Mouse (Mus musculus): Measurements from ENCODE around the gene Noa1. TPM values are rescaled to one million over a fixed set of nuclear protein-coding genes. Genes with fewer than 3 reads are reported as not detected.

Gene Noa1
- polyA plus RNA-seq, 2 experiments: 19.6 to 25.9 TPM

GRCm38 (mm10) chr5:77289686-77290085 is 20.2 kb downstream of the Noa1 start:
- H3K27me3 ChIP-seq (ENCODE audit: control insufficient read depth, insufficient read depth, low read length): no peaks in the 10 kb centered on the region
- no peak overlapping the region for H3K4me2 ChIP-seq (replicated peaks; ENCODE audit: low read depth, low read length, severe bottlenecking)
- H3K9me3 ChIP-seq (ENCODE audit: control insufficient read depth, low read length): no peaks in the 10 kb centered on the region
- peaks cover 68% of the 10 kb centered on the region for H3K36me3 ChIP-seq (ENCODE audit: control insufficient read depth, insufficient read depth, low read length)
- no peak overlapping the region for H3K9ac ChIP-seq (ENCODE audit: low read depth, low read length, severe bottlenecking)
- no peaks in the 10 kb centered on the region for H3K4me1 ChIP-seq (ENCODE audit: control insufficient read depth, insufficient read depth, low read length)
- no peak overlapping the region for H3K4me3 ChIP-seq (replicated peaks; ENCODE audit: low read length)
- no peak for TF ChIP-seq POLR2A (IDR thresholded peaks at IDR 0.05; ENCODE audit: borderline replicate concordance, extremely low read depth, insufficient read depth, insufficient read length)
- ATAC-seq (ENCODE audit: low FRiP score, low read depth) (no peak), DNase-seq (ENCODE audit: low spot score) (no peak)
- no peak overlapping the region for H3K27ac ChIP-seq (replicated peaks; ENCODE audit: low read depth, low read length)
- 57% methylated on average over 8 of the region's 8 CpGs for WGBS

GRCm38 (mm10) chr5:77287901-77288300 is 22.0 kb downstream of the Noa1 start:
- DNase-seq (ENCODE audit: low spot score) (no peak), ATAC-seq (ENCODE audit: low FRiP score, low read depth) (no peak)
- no peak overlapping the region for H3K4me2 ChIP-seq (replicated peaks; ENCODE audit: low read depth, low read length, severe bottlenecking)
- H3K4me1 ChIP-seq (ENCODE audit: control insufficient read depth, insufficient read depth, low read length): no peaks in the 10 kb centered on the region
- no peaks in the 10 kb centered on the region for H3K27me3 ChIP-seq (ENCODE audit: control insufficient read depth, insufficient read depth, low read length)
- no peak overlapping the region for H3K9ac ChIP-seq (ENCODE audit: low read depth, low read length, severe bottlenecking)
- TF ChIP-seq POLR2A (IDR thresholded peaks at IDR 0.05; ENCODE audit: borderline replicate concordance, extremely low read depth, insufficient read depth, insufficient read length): no peak
- H3K36me3 ChIP-seq (ENCODE audit: control insufficient read depth, insufficient read depth, low read length): peaks cover 65% of the 10 kb centered on the region
- H3K9me3 ChIP-seq (ENCODE audit: control insufficient read depth, low read length): no peaks in the 10 kb centered on the region
- 75% methylated on average over 6 of the region's 6 CpGs for WGBS
- no peak overlapping the region for H3K4me3 ChIP-seq (replicated peaks; ENCODE audit: low read length)
- H3K27ac ChIP-seq (replicated peaks; ENCODE audit: low read depth, low read length): no peak overlapping the region

DNA sequence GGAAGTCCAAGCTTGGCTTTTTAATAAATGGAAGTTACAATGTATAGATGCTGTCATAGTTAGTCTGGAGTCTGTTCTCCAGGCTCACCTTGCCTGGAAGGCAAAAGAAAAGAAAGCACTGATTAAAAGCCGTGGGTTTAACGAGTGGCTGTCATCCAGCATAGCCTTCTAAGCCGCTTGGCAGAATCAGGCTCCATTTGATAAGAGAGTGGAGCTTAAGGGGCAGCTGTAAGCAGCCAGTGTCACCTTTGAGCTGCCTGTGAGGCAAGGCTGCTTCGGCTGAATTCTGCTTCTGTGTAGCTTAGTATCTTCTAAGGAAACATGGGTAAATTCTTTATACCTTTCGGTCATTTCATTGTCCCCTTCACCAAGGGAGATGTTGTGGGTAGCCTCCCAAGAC is 23.0 kb downstream of the Noa1 start:
- no peak for TF ChIP-seq POLR2A (IDR thresholded peaks at IDR 0.05; ENCODE audit: borderline replicate concordance, extremely low read depth, insufficient read depth, insufficient read length)
- Histone ChIP-seq H3K4me2 (replicated peaks; ENCODE audit: low read depth, low read length, severe bottlenecking) (no peak overlapping the region), H3K4me1 (ENCODE audit: control insufficient read depth, insufficient read depth, low read length) (no peaks in the 10 kb centered on the region), H3K36me3 (ENCODE audit: control insufficient read depth, insufficient read depth, low read length) (peaks cover 67% of the 10 kb centered on the region), H3K27me3 (ENCODE audit: control insufficient read depth, insufficient read depth, low read length) (no peaks in the 10 kb centered on the region), H3K27ac (replicated peaks; ENCODE audit: low read depth, low read length) (no peak overlapping the region), H3K9ac (ENCODE audit: low read depth, low read length, severe bottlenecking) (no peak overlapping the region), H3K9me3 (ENCODE audit: control insufficient read depth, low read length) (no peaks in the 10 kb centered on the region), H3K4me3 (replicated peaks; ENCODE audit: low read length) (no peak overlapping the region)
- no peak for ATAC-seq (ENCODE audit: low FRiP score, low read depth)
- DNase-seq (ENCODE audit: low spot score): no peak
- 81% methylated on average over 5 of the region's 5 CpGs for WGBS

DNA sequence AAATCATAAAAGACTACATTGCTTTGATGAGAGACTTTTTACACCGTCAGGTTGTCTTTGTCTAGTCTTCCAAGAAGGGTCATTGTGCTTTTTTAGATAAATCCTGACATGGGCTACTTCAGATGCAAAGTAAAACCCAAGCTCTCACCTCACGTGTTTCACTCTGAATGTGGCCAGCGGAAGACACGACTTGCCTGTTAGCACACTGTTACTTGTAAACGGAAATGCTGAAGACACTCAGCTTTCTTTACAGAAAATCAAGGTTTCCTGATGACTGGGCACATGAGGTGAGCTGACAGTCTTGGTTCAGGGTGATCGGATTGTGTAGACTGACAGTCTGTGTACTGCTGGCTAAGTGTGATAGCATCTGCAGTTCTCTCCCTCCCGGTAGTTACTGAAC is 24.2 kb downstream of the Noa1 start:
- Histone ChIP-seq H3K36me3 (ENCODE audit: control insufficient read depth, insufficient read depth, low read length) (peaks cover 76% of the 10 kb centered on the region), H3K9ac (ENCODE audit: low read depth, low read length, severe bottlenecking) (no peak overlapping the region), H3K4me3 (replicated peaks; ENCODE audit: low read length) (no peak overlapping the region), H3K27ac (replicated peaks; ENCODE audit: low read depth, low read length) (no peak overlapping the region), H3K4me1 (ENCODE audit: control insufficient read depth, insufficient read depth, low read length) (no peaks in the 10 kb centered on the region), H3K27me3 (ENCODE audit: control insufficient read depth, insufficient read depth, low read length) (no peaks in the 10 kb centered on the region), H3K9me3 (ENCODE audit: control insufficient read depth, low read length) (no peaks in the 10 kb centered on the region), H3K4me2 (replicated peaks; ENCODE audit: low read depth, low read length, severe bottlenecking) (no peak overlapping the region)
- DNase-seq (ENCODE audit: low spot score) (no peak), ATAC-seq (ENCODE audit: low FRiP score, low read depth) (no peak)
- 89% methylated on average over 7 of the region's 7 CpGs for WGBS
- no peak for TF ChIP-seq POLR2A (IDR thresholded peaks at IDR 0.05; ENCODE audit: borderline replicate concordance, extremely low read depth, insufficient read depth, insufficient read length)

- Histone ChIP-seq H3K27me3 (ENCODE audit: control insufficient read depth, insufficient read depth, low read length) (no peaks in the 10 kb centered on the region), H3K4me3 (replicated peaks; ENCODE audit: low read length) (no peak overlapping the region), H3K27ac (replicated peaks; ENCODE audit: low read depth, low read length) (no peak overlapping the region), H3K9ac (ENCODE audit: low read depth, low read length, severe bottlenecking) (no peak overlapping the region), H3K4me2 (replicated peaks; ENCODE audit: low read depth, low read length, severe bottlenecking) (no peak overlapping the region), H3K36me3 (ENCODE audit: control insufficient read depth, insufficient read depth, low read length) (peaks cover 89% of the 10 kb centered on the region), H3K9me3 (ENCODE audit: control insufficient read depth, low read length) (no peaks in the 10 kb centered on the region), H3K4me1 (ENCODE audit: control insufficient read depth, insufficient read depth, low read length) (no peaks in the 10 kb centered on the region)
- TF ChIP-seq POLR2A (IDR thresholded peaks at IDR 0.05; ENCODE audit: borderline replicate concordance, extremely low read depth, insufficient read depth, insufficient read length): no peak
- ATAC-seq (ENCODE audit: low FRiP score, low read depth) (no peak), DNase-seq (ENCODE audit: low spot score) (no peak)
- WGBS: 88% methylated on average over 9 of the region's 9 CpGs
Observed at GRCm38 (mm10) chr5:77282242-77282641, 27.6 kb downstream of the Noa1 start.
